Mouse (Mus musculus) cortical plate, adult 2 months (tissue): Measurements from ENCODE around the gene Akap7. TPM values are rescaled to one million over a fixed set of nuclear protein-coding genes. Genes with fewer than 3 reads are reported as not detected.

Experiments
- H3K27ac ChIP-seq: fragments of 200-500 bp; 2 replicates; pipeline ENCODE4 v1.5.1; 2012; ENCODE audit warnings: low read length, control low read depth, inconsistent platforms; ENCODE audit not compliant: insufficient read depth
- H3K4me1 ChIP-seq: fragments of 200-500 bp; 2 replicates; pipeline ENCODE4 v1.6.1; 2011; ENCODE audit warnings: low read length; ENCODE audit not compliant: control insufficient read depth, insufficient read depth
- H3K4me3 ChIP-seq: fragments of 200-500 bp; 2 replicates; pipeline ENCODE4 v1.5.1; 2011; ENCODE audit warnings: mild to moderate bottlenecking, low read length, control low read depth; ENCODE audit not compliant: insufficient read depth
- CTCF ChIP-seq: fragments of 200-500 bp; IDR thresholded peaks from 2 replicates; pipeline ENCODE4 v1.5.1; 2011; ENCODE audit warnings: mild to moderate bottlenecking, control low read depth, low read length; ENCODE audit not compliant: insufficient read depth; ENCODE audit errors: extremely low read depth
- POLR2A ChIP-seq: fragments of 200-500 bp; IDR thresholded peaks from 2 replicates; pipeline ENCODE4 v1.6.1; 2011; ENCODE audit warnings: mild to moderate bottlenecking, low read length, control low read depth; ENCODE audit not compliant: insufficient read depth; ENCODE audit errors: extremely low read depth
- polyA plus RNA-seq: library from polyadenylated mRNA; depleted of rRNA; stranded (reverse); fragments of >200 nt; gene quantifications from 2 replicates; pipeline ENCODE4 v1.2.3, GENCODE M21; 2012

Gene Akap7
- polyA plus RNA-seq, 1 experiment, result 70.5 TPM

- TF ChIP-seq POLR2A (no peak), CTCF (peak; percentile 63)
- Histone ChIP-seq H3K4me1 (no peaks in the 10 kb centered on the region), H3K4me3 (no peak overlapping the region), H3K27ac (no peak overlapping the region)
These were observed 68.5 kb downstream of the Akap7 start for GRCm38 (mm10) chr10:25239156-25239555.

- TF ChIP-seq POLR2A, result no peak
- no peak for TF ChIP-seq CTCF
- Histone ChIP-seq H3K4me1 (no peaks in the 10 kb centered on the region), H3K4me3 (no peak overlapping the region), H3K27ac (no peak overlapping the region)
These were observed 73.6 kb downstream of the Akap7 start for GRCm38 (mm10) chr10:25234080-25234479.

GRCm38 (mm10) chr10:25232700-25233099 is 75.0 kb downstream of the Akap7 start:
- no peak for TF ChIP-seq POLR2A
- TF ChIP-seq CTCF, result no peak
- Histone ChIP-seq H3K27ac (no peak overlapping the region), H3K4me1 (no peaks in the 10 kb centered on the region), H3K4me3 (no peak overlapping the region)

- no peak overlapping the region for H3K4me3 ChIP-seq
- TF ChIP-seq POLR2A (no peak), CTCF (no peak)
- no peaks in the 10 kb centered on the region for H3K4me1 ChIP-seq
- no peak overlapping the region for H3K27ac ChIP-seq
These were observed 76.3 kb downstream of the Akap7 start for GRCm38 (mm10) chr10:25231358-25231757.

GRCm38 (mm10) chr10:25224371-25224770 is 83.3 kb downstream of the Akap7 start:
- Histone ChIP-seq H3K4me3 (no peak overlapping the region), H3K27ac (no peak overlapping the region), H3K4me1 (no peaks in the 10 kb centered on the region)
- TF ChIP-seq POLR2A (no peak), CTCF (no peak)

GRCm38 (mm10) chr10:25220754-25221153 is 86.9 kb downstream of the Akap7 start:
- TF ChIP-seq POLR2A (no peak), CTCF (no peak)
- H3K27ac ChIP-seq, result no peak overlapping the region
- H3K4me1 ChIP-seq, result no peaks in the 10 kb centered on the region
- no peak overlapping the region for H3K4me3 ChIP-seq

- no peak overlapping the region for H3K27ac ChIP-seq
- no peaks in the 10 kb centered on the region for H3K4me1 ChIP-seq
- no peak for TF ChIP-seq POLR2A
- TF ChIP-seq CTCF, result no peak
- H3K4me3 ChIP-seq, result no peak overlapping the region
These were observed 87.7 kb downstream of the Akap7 start for GRCm38 (mm10) chr10:25219901-25220495.

- no peaks in the 10 kb centered on the region for H3K4me1 ChIP-seq
- peak; percentile 86 for TF ChIP-seq CTCF
- no peak for TF ChIP-seq POLR2A
- H3K4me3 ChIP-seq, result no peak overlapping the region
- H3K27ac ChIP-seq, result no peak overlapping the region
These were observed 88.4 kb downstream of the Akap7 start for GRCm38 (mm10) chr10:25219220-25219628.

- Histone ChIP-seq H3K27ac (no peak overlapping the region), H3K4me3 (no peak overlapping the region), H3K4me1 (no peaks in the 10 kb centered on the region)
- no peak for TF ChIP-seq CTCF
- TF ChIP-seq POLR2A, result no peak
These were observed 88.9 kb downstream of the Akap7 start for GRCm38 (mm10) chr10:25218746-25219145.

GRCm38 (mm10) chr10:25215977-25216376 is 91.7 kb downstream of the Akap7 start:
- no peak for TF ChIP-seq POLR2A
- no peak for TF ChIP-seq CTCF

GRCm38 (mm10) chr10:25213716-25214115 is 94.0 kb downstream of the Akap7 start:
- H3K4me3 ChIP-seq, result no peak overlapping the region
- TF ChIP-seq POLR2A (no peak), CTCF (no peak)
- H3K4me1 ChIP-seq, result no peaks in the 10 kb centered on the region
- H3K27ac ChIP-seq, result no peak overlapping the region

More at GRCm38 (mm10) chr10:25215977-25216376, 91.7 kb downstream of the Akap7 start:
- H3K27ac ChIP-seq, result no peak overlapping the region
- no peak overlapping the region for H3K4me3 ChIP-seq
- H3K4me1 ChIP-seq, result no peaks in the 10 kb centered on the region
